Mouse (Mus musculus) lung, adult 2 months (tissue): Measurements from ENCODE around the gene Snrpg.

ENCODE experiments used
- CTCF ChIP-seq: fragments of 200-500 bp; IDR thresholded peaks from 2 replicates; pipeline ENCODE4 v1.5.1; 2011; ENCODE audit warnings: mild to moderate bottlenecking, low read length, control low read depth; ENCODE audit not compliant: insufficient read depth
- POLR2A ChIP-seq: fragments of 200-500 bp; IDR thresholded peaks from 2 replicates; pipeline ENCODE4 v1.6.1; 2011; ENCODE audit warnings: low read depth, mild to moderate bottlenecking, control low read depth, low read length, borderline replicate concordance; ENCODE audit errors: extremely low read depth

GRCm38 (mm10) chr6:86361373-86361772 lies 9.7 kb upstream of the Snrpg start:
- no peak for TF ChIP-seq POLR2A
- TF ChIP-seq CTCF: no peak
